Mouse (Mus musculus): ENCODE measurements around the gene Tab2. TPM values are rescaled to one million over a fixed set of nuclear protein-coding genes. Genes with fewer than 3 reads are reported as not detected.

The Tab2 gene
- polyA plus RNA-seq (2014; fragmentation: Illumina TruSeq; extraction: RNeasy Lipid Tissue Mini Kit (QIAGEN cat#74804); ENCODE audit: low read depth, low replicate concordance), result 98.2 TPM

DNA sequence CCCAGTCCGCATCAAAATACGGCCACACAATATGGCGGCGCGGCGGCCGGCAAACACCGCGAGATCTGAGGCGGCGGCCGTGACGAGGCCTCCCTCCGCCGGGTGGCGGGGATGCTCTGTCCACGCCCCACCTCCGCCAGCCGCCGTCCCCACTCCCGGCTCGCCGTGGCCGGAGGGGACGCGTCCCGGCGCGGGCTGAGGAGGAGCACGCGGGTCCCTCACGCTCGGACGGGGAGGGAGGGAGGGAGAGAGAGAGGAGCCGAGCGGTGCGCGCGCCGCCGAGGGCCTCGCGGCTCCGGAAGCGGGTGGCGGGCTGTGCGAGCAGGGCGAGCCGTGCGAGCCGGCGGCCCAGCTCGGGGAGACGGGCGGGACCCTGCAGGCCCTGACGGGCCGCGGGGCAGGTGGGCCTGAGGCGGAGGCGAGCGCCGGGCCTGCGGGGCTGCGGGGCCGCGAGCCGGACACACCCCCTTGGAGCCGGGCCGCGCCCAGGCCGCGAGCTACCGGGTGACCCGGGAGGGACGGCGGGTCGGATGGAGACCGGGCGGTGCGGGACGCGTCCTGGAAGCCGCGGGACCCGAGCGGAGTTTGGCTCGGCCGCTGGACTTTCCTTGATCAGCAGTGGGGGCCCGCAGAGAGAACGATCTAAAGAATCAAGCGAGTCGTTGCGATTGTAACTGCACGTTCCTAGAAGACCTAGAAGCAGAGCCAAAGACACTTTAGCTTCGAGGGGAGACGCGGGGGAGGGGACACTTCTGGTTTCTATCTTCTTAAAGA, at the start of gene Tab2:
Gene Tab2 (minus strand): TSS at position 3 of the 774 bp plus-strand sequence.

Other genes starting within 250 kb of the Tab2 start
- 36.9 TPM for gene Katna1, start 230.2 kb downstream of the Tab2 start, polyA plus RNA-seq (2014; fragmentation: Illumina TruSeq; extraction: RNeasy Lipid Tissue Mini Kit (QIAGEN cat#74804); ENCODE audit: low read depth, low replicate concordance)
- gene Ginm1, start 163.4 kb downstream of the Tab2 start, polyA plus RNA-seq (2014; fragmentation: Illumina TruSeq; extraction: RNeasy Lipid Tissue Mini Kit (QIAGEN cat#74804); ENCODE audit: low read depth, low replicate concordance), result 425 TPM
- gene Ppil4, start 163.3 kb downstream of the Tab2 start, polyA plus RNA-seq (2014; fragmentation: Illumina TruSeq; extraction: RNeasy Lipid Tissue Mini Kit (QIAGEN cat#74804); ENCODE audit: low read depth, low replicate concordance), result 42.8 TPM
- 1.2 TPM for gene Zc3h12d, start 123.8 kb downstream of the Tab2 start, polyA plus RNA-seq (2014; fragmentation: Illumina TruSeq; extraction: RNeasy Lipid Tissue Mini Kit (QIAGEN cat#74804); ENCODE audit: low read depth, low replicate concordance)

All from kidney, adult 10 weeks (tissue).